Mouse (Mus musculus) B cell, adult 2 months (primary cell): ENCODE data around the gene Asb16.
A peak's percentile ranks its signal among the peaks of the same experiment; 100 is the strongest.
"Not testable (repeated sequence)": the region's sequence is repeated elsewhere in the genome, so short reads cannot be mapped to it uniquely, and the experiment has no call there.

Experiments used
- DNase-seq, 2 experiments: peaks; one replicate each; pipeline ENCODE4 v3.0.0; 2022

Gene Asb16

GRCm38 (mm10) chr11:102244926-102245449, 23.6 kb upstream of the Asb16 start:
- DNase-seq, result peak; percentile 69 to 74

- DNase-seq, result no peak
These were observed 22.8 kb upstream of the Asb16 start for GRCm38 (mm10) chr11:102245581-102246272.

GRCm38 (mm10) chr11:102246273-102246635, 22.3 kb upstream of the Asb16 start:
- no peak for DNase-seq

- DNase-seq, result no peak
These were observed 21.7 kb upstream of the Asb16 start for GRCm38 (mm10) chr11:102246871-102247270.

GRCm38 (mm10) chr11:102248630-102249230, 19.8 kb upstream of the Asb16 start, which contains the start of gene BC030867:
TSS of gene BC030867 (plus strand) at chr11:102248882.
- DNase-seq, result peak; percentile 94 to 96

- no peak for DNase-seq
These were observed 19.0 kb upstream of the Asb16 start for GRCm38 (mm10) chr11:102249351-102250090.

GRCm38 (mm10) chr11:102257514-102257913, 11.0 kb upstream of the Asb16 start:
- DNase-seq, result peak; percentile 28 to 40

- no peak for DNase-seq
These were observed 10.4 kb upstream of the Asb16 start for GRCm38 (mm10) chr11:102258095-102258494.

- no peak for DNase-seq
These were observed 10.0 kb upstream of the Asb16 start for GRCm38 (mm10) chr11:102258521-102258920.

GRCm38 (mm10) chr11:102263211-102263610, 5.3 kb upstream of the Asb16 start:
- DNase-seq, result no peak

GRCm38 (mm10) chr11:102265816-102266215, 2.7 kb upstream of the Asb16 start:
- DNase-seq, result no peak

- DNase-seq, result no peak
These were observed 1.8 kb upstream of the Asb16 start for GRCm38 (mm10) chr11:102266631-102267355.

- peak; percentile 45 to 51 for DNase-seq
These were observed 1.1 kb upstream of the Asb16 start for GRCm38 (mm10) chr11:102267480-102267879.

GRCm38 (mm10) chr11:102276411-102276915, 7.9 kb downstream of the Asb16 start:
- no peak for DNase-seq

- no peak for DNase-seq
These were observed 9.2 kb downstream of the Asb16 start for GRCm38 (mm10) chr11:102277754-102278153.

GRCm38 (mm10) chr11:102279595-102279994, 11.1 kb downstream of the Asb16 start:
- DNase-seq, result no peak

- not testable (repeated sequence) for DNase-seq
These were observed 11.7 kb downstream of the Asb16 start for GRCm38 (mm10) chr11:102280267-102280666.

- DNase-seq, result no peak
These were observed 15.4 kb downstream of the Asb16 start for GRCm38 (mm10) chr11:102283922-102284321.

GRCm38 (mm10) chr11:102284501-102285094, 16.1 kb downstream of the Asb16 start, which contains the start of gene Tmub2:
TSS of gene Tmub2 (plus strand) at chr11:102284931.
- peak; percentile 96 to 97 for DNase-seq

GRCm38 (mm10) chr11:102285095-102285834, 16.7 kb downstream of the Asb16 start:
- no peak for DNase-seq

- DNase-seq, result no peak
These were observed 18.9 kb downstream of the Asb16 start for GRCm38 (mm10) chr11:102287485-102287884.
